Mouse (Mus musculus) kidney, postnatal 0 days (tissue): Measurements from ENCODE around the gene Zap70. TPM values are rescaled to one million over a fixed set of nuclear protein-coding genes. Genes with fewer than 3 reads are reported as not detected.
A peak's percentile ranks its signal among the peaks of the same experiment; 100 is the strongest.
"Not testable (repeated sequence)": the region's sequence is repeated elsewhere in the genome, so short reads cannot be mapped to it uniquely, and the experiment has no call there.

Experiments used
- ATAC-seq: fragments of 200-750 bp; cut with Nextera tagmentation; replicated peaks from 2 replicates; pipeline ENCODE4 v1.8.0; 2017; ENCODE audit warnings: low read depth, moderate number of reproducible peaks, moderate TSS enrichment, moderate library complexity; ENCODE audit not compliant: low FRiP score
- DNase-seq: peaks from one replicate; pipeline ENCODE4 v3.0.0-alpha.2; 2016; ENCODE audit warnings: low spot score
- H3K27ac ChIP-seq: fragments of 300-500 bp; sonication (generic); 2 replicates; pipeline ENCODE4 v1.5.1; 2014; ENCODE audit warnings: mild to moderate bottlenecking
- H3K27me3 ChIP-seq: fragments of 300-500 bp; sonication (generic); 2 replicates; pipeline ENCODE4 v1.6.1; 2014; ENCODE audit warnings: low read length, mixed read lengths; ENCODE audit not compliant: insufficient read depth
- H3K36me3 ChIP-seq: fragments of 300-500 bp; sonication (generic); 2 replicates; pipeline ENCODE4 v1.6.1; 2014; ENCODE audit warnings: low read length, mixed read lengths; ENCODE audit not compliant: insufficient read depth
- H3K4me1 ChIP-seq: fragments of 300-500 bp; sonication (generic); replicated peaks from 2 replicates; pipeline ENCODE4 v1.6.1; 2014; ENCODE audit warnings: antibody characterized with exemption, low read length, mixed read lengths; ENCODE audit not compliant: insufficient read depth
- H3K4me2 ChIP-seq: fragments of 300-500 bp; sonication (generic); 2 replicates; pipeline ENCODE4 v1.6.1; 2014; ENCODE audit warnings: mild to moderate bottlenecking, low read length, moderate library complexity, mixed read lengths
- H3K4me3 ChIP-seq: fragments of 300-500 bp; sonication (generic); replicated peaks from 2 replicates; pipeline ENCODE4 v1.5.1; 2014; ENCODE audit warnings: low read depth, low read length
- H3K9ac ChIP-seq: fragments of 300-500 bp; sonication (generic); 2 replicates; pipeline ENCODE4 v1.6.1; 2014; ENCODE audit warnings: low read depth, low read length
- H3K9me3 ChIP-seq: fragments of 300-500 bp; sonication (generic); replicated peaks from 2 replicates; pipeline ENCODE4 v1.6.1; 2016; ENCODE audit warnings: low read length, inconsistent platforms, mixed read lengths
- CTCF ChIP-seq: IDR thresholded peaks from 2 replicates; pipeline ENCODE4 v1.5.1; 2016; ENCODE audit warnings: antibody characterized with exemption, low read depth, mild to moderate bottlenecking, moderate library complexity
- WGBS: fragments of 180-500 bp; shearing (Covaris S2); extraction: QIAGEN DNeasy Blood & Tissue Kit; methylation state at CpG from one replicate; pipeline ENCODE4 v1.1.7; 2014; 5-methylcytosine and 5-hydroxymethylcytosine counted together
- polyA plus RNA-seq: library from polyadenylated mRNA; unstranded; fragments of >200 nt; fragmentation: Nextera tagmentation; extraction: Ambion mirVana; gene quantifications from 2 replicates; pipeline ENCODE4 v1.2.1, GENCODE M21; 2015

Gene Zap70
- polyA plus RNA-seq, 1 experiment from 2014 or later = 0.51 TPM

GRCm38 (mm10) chr1:36815166-36815565, 53.6 kb downstream of the Zap70 start:
- no peak for TF ChIP-seq CTCF
- no peak overlapping the region for H3K27ac ChIP-seq
- no peaks in the 10 kb centered on the region for H3K27me3 ChIP-seq
- H3K4me2 ChIP-seq = no peak overlapping the region
- H3K9me3 ChIP-seq = no peaks in the 10 kb centered on the region
- H3K4me3 ChIP-seq = no peak overlapping the region
- 86% methylated on average over 6 of the region's 6 CpGs for WGBS
- H3K36me3 ChIP-seq = peaks cover 73% of the 10 kb centered on the region
- H3K4me1 ChIP-seq = no peaks in the 10 kb centered on the region
- no peak overlapping the region for H3K9ac ChIP-seq
- no peak for DNase-seq
- ATAC-seq = no peak

- DNase-seq, H3K4me1 ChIP-seq, H3K9me3 ChIP-seq, H3K27me3 ChIP-seq, H3K9ac ChIP-seq, H3K4me3 ChIP-seq, ATAC-seq, H3K4me2 ChIP-seq, H3K27ac ChIP-seq: not testable (repeated sequence)
- TF ChIP-seq CTCF = peak; percentile 46
- WGBS = 89% methylated on average over 4 of the region's 4 CpGs
- peaks cover 53% of the 10 kb centered on the region for H3K36me3 ChIP-seq
These were observed 60.3 kb downstream of the Zap70 start for GRCm38 (mm10) chr1:36821918-36822317.

- Histone ChIP-seq H3K9ac (no peak overlapping the region), H3K4me3 (no peak overlapping the region), H3K36me3 (peaks cover 38% of the 10 kb centered on the region), H3K4me2 (no peak overlapping the region), H3K4me1 (no peaks in the 10 kb centered on the region), H3K27ac (0 out of 2 replicates have a peak overlapping the region, but pooled peaks have one; percentile 8), H3K9me3 (no peaks in the 10 kb centered on the region), H3K27me3 (no peaks in the 10 kb centered on the region)
- 91% methylated on average over 5 of the region's 5 CpGs for whole genome bisulfite sequencing
- TF ChIP-seq CTCF = no peak
- no peak for ATAC-seq
- no peak for DNase-seq
These were observed 62.8 kb downstream of the Zap70 start for GRCm38 (mm10) chr1:36824356-36824755.

GRCm38 (mm10) chr1:36830913-36831866, 69.6 kb downstream of the Zap70 start:
- no peaks in the 10 kb centered on the region for H3K27me3 ChIP-seq
- TF ChIP-seq CTCF = no peak
- DNase-seq (no peak), ATAC-seq (no peak)
- no peak overlapping the region for H3K9ac ChIP-seq
- no peak overlapping the region for H3K27ac ChIP-seq
- H3K4me2 ChIP-seq = no peak overlapping the region
- H3K4me3 ChIP-seq = no peak overlapping the region
- peaks cover 32% of the 10 kb centered on the region for H3K36me3 ChIP-seq
- WGBS = 65% methylated on average over 14 of the region's 14 CpGs
- no peaks in the 10 kb centered on the region for H3K9me3 ChIP-seq
- H3K4me1 ChIP-seq = no peaks in the 10 kb centered on the region

Other genes with a start within 250 kb of the Zap70 start
- 3.4 and 3.8 TPM in 2 replicates for gene Cnnm3, start 249.9 kb upstream of the Zap70 start, polyA plus RNA-seq
- 8.7 and 10.9 TPM in 2 replicates for gene Ankrd23, start 224.9 kb upstream of the Zap70 start, polyA plus RNA-seq
- gene Gm42417, start 222.4 kb upstream of the Zap70 start, polyA plus RNA-seq = not detected in 2 replicates
- 22.0 and 24.6 TPM in 2 replicates for gene Ankrd39, start 214.4 kb upstream of the Zap70 start, polyA plus RNA-seq
- gene Sema4c, start 203.4 kb upstream of the Zap70 start, polyA plus RNA-seq = 13.5 and 14.7 TPM in 2 replicates
- 1.0 and 1.6 TPM in 2 replicates for gene Fam178b, start 78.6 kb upstream of the Zap70 start, polyA plus RNA-seq
- 1,072 and 1,147 TPM in 2 replicates for gene Cox5b, start 70.3 kb upstream of the Zap70 start, polyA plus RNA-seq
- 0.11 TPM in 1 of 2 replicates, not detected in the other for gene 4933424G06Rik, start 51.6 kb upstream of the Zap70 start, polyA plus RNA-seq
- gene Actr1b, start 47.4 kb upstream of the Zap70 start, polyA plus RNA-seq = 77.8 and 92.8 TPM in 2 replicates
- gene Tmem131, start 181.9 kb downstream of the Zap70 start, polyA plus RNA-seq = 9.0 and 9.2 TPM in 2 replicates